In genomic region chr6:127162842-127163241, GRCm38 (mm10) we compare ENCODE assay signal across 12 mouse cellular contexts. TPM values are rescaled to one million over a fixed set of nuclear protein-coding genes. Genes with fewer than 3 reads are reported as not detected.
DNase-seq lines count a peak whose midpoint lies in the region; ATAC-seq lines count a peak whose summit lies in the region.
"Had no signal": no experiment of that assay in that cellular context is flagged by ENCODE, and none has a peak within 500 bp of the region (broad histone marks: within the 10 kb centered on the region; RNA-seq: fewer than 3 reads in every experiment).

No protein-coding gene starts in this region.

- no peak overlapping the region for H3K9ac ChIP-seq in heart, embryonic 12.5 days
- H3K9ac ChIP-seq: limb, embryonic 12.5 days had no signal

- WGBS in heart, embryonic 12.5 days = 25% methylated on average over 6 of the region's 6 CpGs
- WGBS in hindbrain, embryonic 10.5 days = 62% methylated on average over 6 of the region's 6 CpGs

- 0 out of 2 replicates have a peak, but pooled peaks cover under 1% of the 10 kb centered on the region for H3K27me3 ChIP-seq in heart, embryonic 12.5 days (replicated peaks)
- peaks cover 23% of the 10 kb centered on the region for H3K27me3 ChIP-seq in hindbrain, embryonic 10.5 days (ENCODE audit: insufficient read depth, poor library complexity, severe bottlenecking)

- peak overlapping the region; percentile 23; the same call in 1 of the 2 replicates for H3K4me2 ChIP-seq in heart, embryonic 12.5 days
- H3K4me2 ChIP-seq: limb, embryonic 12.5 days had no signal

- no peak overlapping the region for H3K27ac ChIP-seq in heart, embryonic 12.5 days (ENCODE audit: poor library complexity, severe bottlenecking)
- H3K27ac ChIP-seq in hindbrain, embryonic 10.5 days = no peak overlapping the region
- H3K27ac ChIP-seq: limb, embryonic 12.5 days had no signal

- peaks cover 9% of the 10 kb centered on the region for H3K4me1 ChIP-seq in heart, embryonic 12.5 days (replicated peaks)
- no peaks in the 10 kb centered on the region for H3K4me1 ChIP-seq in hindbrain, embryonic 10.5 days (replicated peaks)
- H3K4me1 ChIP-seq: limb, embryonic 12.5 days had no signal

- H3K9me3 ChIP-seq in heart, embryonic 12.5 days (replicated peaks) = no peaks in the 10 kb centered on the region
- no peaks in the 10 kb centered on the region for H3K9me3 ChIP-seq in hindbrain, embryonic 10.5 days
- H3K9me3 ChIP-seq: limb, embryonic 12.5 days had no signal

- peak; percentile 37 to 68 for DNase-seq in heart, adult 18-20 months
- no peak for DNase-seq in heart, postnatal 14 days
- peak; percentile 59 for DNase-seq in A20 (ENCODE audit: low read depth, low spot score)
- peak; percentile 33 for DNase-seq in lung, postnatal 14 days
- no peak for DNase-seq in cerebellum, adult 8-10 months
- DNase-seq in hindbrain, embryonic 10.5 days (ENCODE audit: low spot score) = no peak

- no peaks in the 10 kb centered on the region for H3K36me3 ChIP-seq in heart, embryonic 12.5 days
- no peaks in the 10 kb centered on the region for H3K36me3 ChIP-seq in hindbrain, embryonic 10.5 days
- H3K36me3 ChIP-seq: limb, embryonic 12.5 days had no signal

- 0 out of 2 replicates have a peak, but pooled peaks have one; percentile 55 for ATAC-seq in heart, embryonic 12.5 days (ENCODE audit: insufficient number of reproducible peaks, low FRiP score)
- ATAC-seq in megakaryocyte-erythroid progenitor cell, adult 5-6 weeks (replicated peaks; ENCODE audit: low FRiP score, low TSS enrichment, poor library complexity, severe bottlenecking) = no peak
- ATAC-seq: forebrain, embryonic 14.5 days; inflammation-experienced regulatory T-cells, adult 6 months had no signal

- intact Hi-C loops in heart, postnatal 14 days (cut with DNase I) = no loop called here

- H3K4me3 ChIP-seq in heart, embryonic 12.5 days = no peak overlapping the region
- no peak overlapping the region for H3K4me3 ChIP-seq in hindbrain, embryonic 10.5 days
- H3K4me3 ChIP-seq: limb, embryonic 12.5 days; myocyte had no signal

RNA-seq across cellular contexts. Expression of gene Ccnd2, which starts 10.8 kb away (rescaled TPM):
- total RNA-seq in heart, adult 18-20 months (2021) = 100 to 1,000 TPM; 161 to 164 TPM
- 100 to 1,000 TPM; 167 to 186 TPM for total RNA-seq in heart, postnatal 14 days (2021)
- polyA plus RNA-seq in heart, embryonic 12.5 days (2016; fragmentation: Nextera tagmentation; extraction: Ambion mirVana) = 650 and 669 TPM in 2 replicates
- 73.8 and 98.1 TPM in 2 replicates for total RNA-seq in megakaryocyte-erythroid progenitor cell, adult 5-6 weeks (2014; fragmentation: Nextera tagmentation)
- 37.0 and 40.1 TPM in 2 replicates for total RNA-seq in megakaryocyte-erythroid progenitor cell, adult 5-6 weeks (2017)
- polyA plus RNA-seq in hindbrain, embryonic 10.5 days (2016; fragmentation: Nextera tagmentation; extraction: Ambion mirVana) = 865 and 1,523 TPM in 2 replicates

RNA-seq across cellular contexts. Expression of gene Tigar, which starts 53.5 kb away (rescaled TPM):
- 10 to 100 TPM; 45.3 to 63.0 TPM for total RNA-seq in heart, adult 18-20 months (2021)
- 10 to 100 TPM; 38.0 to 44.5 TPM for total RNA-seq in heart, postnatal 14 days (2021)
- polyA plus RNA-seq in heart, embryonic 12.5 days (2016; fragmentation: Nextera tagmentation; extraction: Ambion mirVana) = 9.1 and 9.2 TPM in 2 replicates
- total RNA-seq in megakaryocyte-erythroid progenitor cell, adult 5-6 weeks (2014; fragmentation: Nextera tagmentation) = 0.47 TPM in 1 of 2 replicates, not detected in the other
- 0.30 and 3.1 TPM in 2 replicates for total RNA-seq in megakaryocyte-erythroid progenitor cell, adult 5-6 weeks (2017)
- 6.9 and 7.4 TPM in 2 replicates for polyA plus RNA-seq in hindbrain, embryonic 10.5 days (2016; fragmentation: Nextera tagmentation; extraction: Ambion mirVana)

Comparison
In these comparisons a context has a peak if more than half of its experiments do, and no peak if none do; other contexts are left out.
1. DNase-seq: peak in heart, adult 18-20 months (2 of 2), A20 (single experiment) and lung, postnatal 14 days (single experiment); none in heart, postnatal 14 days (0 of 2), cerebellum, adult 8-10 months (single experiment) and hindbrain, embryonic 10.5 days (single experiment).
2. RNA of gene Tigar, which starts 53.5 kb away (total RNA-seq): 45.3 to 63.0 TPM in heart, adult 18-20 months and 38.0 to 44.5 TPM in heart, postnatal 14 days; 0.30 to 3.1 TPM in megakaryocyte-erythroid progenitor cell, adult 5-6 weeks; every median in the first group is over 4 times any median in the second.